Mouse (Mus musculus) liver, embryonic 14.5 days (tissue): ENCODE results near the gene Shisa8.

ENCODE experiments used
- CTCF ChIP-seq: IDR thresholded peaks from 2 replicates; pipeline ENCODE4 v1.5.1; 2016; ENCODE audit warnings: antibody characterized with exemption, low read depth, control low read depth
- EP300 ChIP-seq: IDR thresholded peaks from 2 replicates; pipeline ENCODE4 v1.6.1; 2016; ENCODE audit warnings: antibody characterized with exemption, low read depth

- TF ChIP-seq CTCF: no peak
- no peak for TF ChIP-seq EP300
Measured at GRCm38 (mm10) chr15:82243742-82244114, 31.1 kb upstream of the Shisa8 start.
